Mouse (Mus musculus): ENCODE measurements around the gene Skap2. TPM values are rescaled to one million over a fixed set of nuclear protein-coding genes. Genes with fewer than 3 reads are reported as not detected.

Gene Skap2
- polyA plus RNA-seq, 1 experiment from 2014 or later: 19.3 TPM

DNA sequence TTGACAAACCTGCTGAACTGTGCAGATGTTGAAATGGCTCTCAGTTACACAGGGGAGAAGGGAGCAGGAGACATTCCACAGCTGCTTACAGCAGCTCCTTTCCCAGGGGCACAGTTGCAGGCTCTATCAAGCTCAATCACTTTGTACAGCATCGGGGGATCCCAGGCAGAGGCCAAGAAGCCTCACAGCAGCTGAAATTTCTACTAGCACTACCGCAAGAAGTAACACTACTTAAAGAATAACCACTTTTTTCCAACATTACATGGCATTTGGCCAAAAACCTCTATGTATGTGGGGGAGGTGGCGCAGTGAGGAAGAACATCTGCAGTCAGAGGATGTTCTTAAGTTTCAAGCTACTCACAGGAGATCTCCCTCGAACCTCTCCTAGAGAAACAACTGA is 106.7 kb downstream of the Skap2 start:
- H3K27me3 ChIP-seq (ENCODE audit: low read depth, poor library complexity, severe bottlenecking): no peaks in the 10 kb centered on the region
- 74% methylated on average over 4 of the region's 4 CpGs for WGBS
- no peak overlapping the region for H3K27ac ChIP-seq
- no peaks in the 10 kb centered on the region for H3K36me3 ChIP-seq
- H3K9me3 ChIP-seq (replicated peaks): no peaks in the 10 kb centered on the region
- H3K4me3 ChIP-seq: no peak overlapping the region
- no peak for DNase-seq (ENCODE audit: low spot score)
- H3K4me1 ChIP-seq: peaks cover 9% of the 10 kb centered on the region; the same call in 1 of the 2 replicates

DNA sequence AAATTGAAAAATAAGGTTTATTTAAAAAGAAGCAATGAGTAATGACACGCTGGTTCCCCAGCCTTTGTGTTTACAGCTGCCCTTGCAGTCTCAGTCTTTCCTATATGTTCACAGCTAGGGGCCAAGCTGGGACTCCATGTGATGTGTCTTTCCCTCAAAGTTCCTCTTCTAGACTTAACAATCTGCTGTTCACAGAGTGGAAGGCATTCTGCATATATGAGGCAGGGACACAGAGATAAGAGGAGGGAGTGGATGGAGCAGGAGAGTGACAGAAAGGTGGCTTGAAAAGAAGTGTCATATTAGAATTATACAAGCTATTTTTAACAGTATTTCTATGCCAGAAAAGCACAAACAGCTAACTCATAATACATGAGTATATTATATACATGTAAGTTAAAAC is 110.8 kb downstream of the Skap2 start:
- Histone ChIP-seq H3K4me3 (no peak overlapping the region), H3K9me3 (replicated peaks) (no peaks in the 10 kb centered on the region), H3K4me1 (peaks cover 9% of the 10 kb centered on the region; the same call in 1 of the 2 replicates), H3K27me3 (ENCODE audit: low read depth, poor library complexity, severe bottlenecking) (no peaks in the 10 kb centered on the region), H3K36me3 (no peaks in the 10 kb centered on the region), H3K27ac (no peak overlapping the region)
- DNase-seq (ENCODE audit: low spot score): no peak
- WGBS: 97% methylated on average over 1 of the region's 1 CpGs

- Histone ChIP-seq H3K27me3 (ENCODE audit: low read depth, poor library complexity, severe bottlenecking) (no peaks in the 10 kb centered on the region), H3K9me3 (replicated peaks) (no peaks in the 10 kb centered on the region), H3K27ac (no peak overlapping the region), H3K4me1 (no peaks in the 10 kb centered on the region), H3K4me3 (no peak overlapping the region), H3K36me3 (no peaks in the 10 kb centered on the region)
- DNase-seq (ENCODE audit: low spot score): no peak
- 82% methylated on average over 8 of the region's 8 CpGs for WGBS
Measured at GRCm38 (mm10) chr6:51898318-51898994, 113.9 kb downstream of the Skap2 start.

GRCm38 (mm10) chr6:51895753-51896152 is 116.6 kb downstream of the Skap2 start:
- DNase-seq (ENCODE audit: low spot score): no peak
- WGBS: 77% methylated on average over 3 of the region's 3 CpGs

DNA sequence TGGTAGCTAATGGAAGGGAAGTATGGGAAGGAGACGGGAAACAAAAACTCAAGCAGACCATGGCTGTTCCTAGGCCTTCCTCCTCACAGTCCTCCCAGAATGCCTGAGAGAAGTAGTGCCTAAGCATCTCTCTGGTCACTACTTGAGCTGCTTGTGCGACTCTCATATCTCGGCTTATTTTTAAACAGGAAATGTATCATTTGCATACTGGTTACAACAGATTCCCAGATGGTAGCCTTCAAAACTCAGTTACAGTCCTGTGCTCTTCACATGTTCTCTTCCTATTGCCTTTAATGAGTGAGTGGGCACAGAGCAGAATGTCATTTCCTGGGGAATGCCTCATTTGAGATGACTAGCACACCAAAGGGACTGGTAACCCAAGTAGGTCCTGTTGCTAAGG is 117.6 kb downstream of the Skap2 start:
- 91% methylated on average over 3 of the region's 3 CpGs for WGBS
- Histone ChIP-seq H3K4me3 (no peak overlapping the region), H3K27me3 (ENCODE audit: low read depth, poor library complexity, severe bottlenecking) (no peaks in the 10 kb centered on the region), H3K27ac (no peak overlapping the region), H3K4me1 (no peaks in the 10 kb centered on the region), H3K9me3 (replicated peaks) (no peaks in the 10 kb centered on the region), H3K36me3 (no peaks in the 10 kb centered on the region)
- DNase-seq (ENCODE audit: low spot score): no peak

More at GRCm38 (mm10) chr6:51895753-51896152, 116.6 kb downstream of the Skap2 start:
- Histone ChIP-seq H3K27ac (no peak overlapping the region), H3K9me3 (replicated peaks) (no peaks in the 10 kb centered on the region), H3K4me1 (no peaks in the 10 kb centered on the region), H3K27me3 (ENCODE audit: low read depth, poor library complexity, severe bottlenecking) (no peaks in the 10 kb centered on the region), H3K36me3 (no peaks in the 10 kb centered on the region), H3K4me3 (no peak overlapping the region)

DNA sequence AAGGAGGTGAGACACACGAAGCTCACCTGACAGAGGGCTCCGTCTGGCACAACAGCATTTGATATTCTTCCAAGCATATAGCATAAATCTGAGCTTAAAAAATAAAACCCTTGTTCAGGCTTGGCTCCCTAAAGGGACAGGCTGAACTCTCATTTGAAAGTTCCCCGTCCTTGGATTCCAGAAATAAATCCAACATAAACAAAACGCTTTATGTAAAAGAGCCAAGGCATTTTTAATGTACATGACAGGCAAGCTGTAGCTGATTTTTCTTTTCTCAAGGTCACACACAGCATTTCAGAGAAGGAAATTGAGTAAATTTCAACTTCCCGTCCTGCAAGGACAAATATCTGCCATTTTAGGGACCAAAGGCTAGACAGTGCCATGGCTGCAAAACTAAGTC is 122.0 kb downstream of the Skap2 start:
- DNase-seq (ENCODE audit: low spot score): no peak
- Histone ChIP-seq H3K4me3 (no peak overlapping the region), H3K27me3 (ENCODE audit: low read depth, poor library complexity, severe bottlenecking) (no peaks in the 10 kb centered on the region), H3K9me3 (replicated peaks) (no peaks in the 10 kb centered on the region), H3K4me1 (no peaks in the 10 kb centered on the region), H3K36me3 (no peaks in the 10 kb centered on the region), H3K27ac (no peak overlapping the region)
- 92% methylated on average over 5 of the region's 5 CpGs for WGBS

DNA sequence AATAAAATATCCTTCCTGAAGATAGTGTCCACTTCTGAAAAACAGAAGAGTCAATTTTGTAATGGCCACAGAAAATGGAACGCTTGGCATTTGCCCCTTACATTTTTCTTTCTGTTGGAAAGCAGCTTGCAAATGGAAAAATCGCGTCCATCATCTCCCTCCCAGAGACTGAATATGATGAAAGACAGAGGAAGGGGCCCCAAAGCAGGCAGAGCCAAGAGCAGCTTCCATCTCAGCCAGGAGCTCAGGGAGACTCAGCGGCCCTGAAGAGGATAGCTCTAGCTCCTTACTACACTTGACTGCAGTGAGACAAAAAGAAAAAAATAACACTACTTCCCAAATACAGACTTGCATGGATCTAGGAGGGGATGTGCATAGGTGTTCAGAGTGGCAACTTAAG is 122.5 kb downstream of the Skap2 start:
- DNase-seq (ENCODE audit: low spot score): no peak
- H3K4me1 ChIP-seq: no peaks in the 10 kb centered on the region
- no peaks in the 10 kb centered on the region for H3K27me3 ChIP-seq (ENCODE audit: low read depth, poor library complexity, severe bottlenecking)
- no peak overlapping the region for H3K4me3 ChIP-seq
- no peak overlapping the region for H3K27ac ChIP-seq
- H3K36me3 ChIP-seq: no peaks in the 10 kb centered on the region
- H3K9me3 ChIP-seq (replicated peaks): no peaks in the 10 kb centered on the region
- 90% methylated on average over 4 of the region's 4 CpGs for WGBS

DNA sequence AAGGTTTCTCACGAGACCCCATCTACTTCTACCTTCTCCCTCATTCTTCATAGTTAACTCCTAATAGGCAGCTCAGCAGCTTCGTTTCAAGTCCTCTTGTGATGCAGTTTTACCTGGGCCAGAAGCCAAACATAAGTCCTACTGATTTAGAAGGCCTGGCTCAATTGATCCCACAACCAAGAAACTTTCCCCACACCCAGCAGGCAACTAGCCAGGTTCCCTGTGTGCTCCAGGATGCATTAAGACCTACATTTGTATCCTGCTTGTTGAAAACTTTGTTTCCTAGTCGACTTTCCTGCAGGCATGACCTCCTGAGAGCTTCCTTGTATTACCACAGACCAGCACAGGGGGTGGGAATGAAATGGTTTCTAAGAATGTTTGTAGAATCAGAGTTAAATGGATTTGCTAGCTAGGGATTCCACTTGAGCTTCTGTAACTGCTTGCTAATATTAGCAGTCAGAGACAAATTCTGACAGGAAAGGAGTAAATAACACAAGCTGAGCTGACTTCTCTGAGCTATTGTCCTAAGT is 125.4 kb downstream of the Skap2 start:
- WGBS: 75% methylated on average over 3 of the region's 3 CpGs
- DNase-seq (ENCODE audit: low spot score): no peak
- no peaks in the 10 kb centered on the region for H3K9me3 ChIP-seq (replicated peaks)
- H3K4me1 ChIP-seq: peaks cover 4% of the 10 kb centered on the region
- H3K27ac ChIP-seq: no peak overlapping the region
- no peaks in the 10 kb centered on the region for H3K27me3 ChIP-seq (ENCODE audit: low read depth, poor library complexity, severe bottlenecking)
- no peak overlapping the region for H3K4me3 ChIP-seq
- no peaks in the 10 kb centered on the region for H3K36me3 ChIP-seq

GRCm38 (mm10) chr6:51882880-51883274 is 129.5 kb downstream of the Skap2 start:
- H3K27me3 ChIP-seq (ENCODE audit: low read depth, poor library complexity, severe bottlenecking): peaks cover 15% of the 10 kb centered on the region; the same call in 1 of the 2 replicates
- H3K4me1 ChIP-seq: peaks cover 26% of the 10 kb centered on the region
- WGBS: 89% methylated on average over 5 of the region's 5 CpGs
- no peak overlapping the region for H3K27ac ChIP-seq
- DNase-seq (ENCODE audit: low spot score): no peak
- H3K36me3 ChIP-seq: no peaks in the 10 kb centered on the region
- H3K9me3 ChIP-seq (replicated peaks): no peaks in the 10 kb centered on the region
- H3K4me3 ChIP-seq: no peak overlapping the region

DNA sequence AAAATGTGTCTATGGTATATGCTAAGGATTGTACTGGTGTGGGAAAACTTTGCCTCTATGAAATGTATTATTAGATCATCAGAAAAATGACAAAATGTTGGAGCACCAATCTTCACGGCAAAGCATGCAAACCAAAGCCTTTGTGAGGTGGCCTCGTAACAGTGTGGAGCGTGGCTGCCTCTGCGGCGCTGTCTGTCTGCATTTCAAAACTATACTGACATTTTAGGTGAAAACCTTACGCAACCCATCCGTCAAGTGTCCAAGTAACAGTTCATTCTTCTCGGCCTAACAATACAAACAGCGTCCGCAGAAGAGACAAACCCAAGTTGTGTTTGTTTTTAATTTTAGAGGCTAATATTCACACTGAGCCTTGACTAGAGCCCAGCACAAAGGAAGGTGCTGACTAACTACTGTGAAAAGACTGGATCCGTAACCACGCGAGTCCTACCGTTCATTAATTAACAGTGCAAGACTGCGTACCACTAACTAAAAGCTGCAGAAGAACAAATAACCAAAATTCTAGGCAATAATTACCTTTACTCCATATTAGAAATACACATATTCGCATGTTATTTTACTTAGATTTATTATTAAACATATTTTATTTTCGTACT is 130.0 kb downstream of the Skap2 start:
- Histone ChIP-seq H3K36me3 (no peaks in the 10 kb centered on the region), H3K4me3 (no peak overlapping the region), H3K27me3 (ENCODE audit: low read depth, poor library complexity, severe bottlenecking) (peaks cover 15% of the 10 kb centered on the region; the same call in 1 of the 2 replicates), H3K4me1 (peaks cover 26% of the 10 kb centered on the region), H3K9me3 (replicated peaks) (no peaks in the 10 kb centered on the region), H3K27ac (no peak overlapping the region)
- WGBS: 90% methylated on average over 17 of the region's 17 CpGs
- DNase-seq (ENCODE audit: low spot score): no peak

GRCm38 (mm10) chr6:51881181-51881968 is 131.0 kb downstream of the Skap2 start:
- peak overlapping the region; percentile 66 for H3K27ac ChIP-seq
- H3K4me3 ChIP-seq: no peak overlapping the region
- peaks cover 19% of the 10 kb centered on the region; the same call in 1 of the 2 replicates for H3K27me3 ChIP-seq (ENCODE audit: low read depth, poor library complexity, severe bottlenecking)
- peaks cover 33% of the 10 kb centered on the region for H3K4me1 ChIP-seq
- no peaks in the 10 kb centered on the region for H3K36me3 ChIP-seq
- DNase-seq (ENCODE audit: low spot score): no peak
- H3K9me3 ChIP-seq (replicated peaks): no peaks in the 10 kb centered on the region
- WGBS: 41% methylated on average over 13 of the region's 13 CpGs

DNA sequence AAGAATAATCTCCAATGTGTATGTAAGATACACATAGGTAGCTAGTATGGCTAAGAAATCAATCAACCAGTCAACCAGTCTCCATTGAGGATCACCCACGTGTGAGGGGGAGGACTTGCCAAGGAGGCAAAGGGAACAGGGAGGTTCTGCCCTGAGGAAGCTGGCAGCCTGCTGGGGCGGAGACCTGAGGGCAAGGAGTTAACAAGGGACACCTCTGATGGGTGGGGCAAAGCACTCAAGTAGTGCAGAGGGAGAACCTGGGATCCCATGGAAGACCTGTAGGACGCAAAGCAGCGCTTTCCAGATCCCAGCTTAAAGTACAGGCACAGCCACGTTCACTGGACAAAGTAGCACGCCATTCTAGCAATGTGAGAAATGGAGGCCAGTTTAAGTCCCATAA is 131.6 kb downstream of the Skap2 start:
- no peak for DNase-seq (ENCODE audit: low spot score)
- 52% methylated on average over 6 of the region's 6 CpGs for WGBS
- Histone ChIP-seq H3K27ac (peak overlapping the region; percentile 66), H3K27me3 (ENCODE audit: low read depth, poor library complexity, severe bottlenecking) (peaks cover 19% of the 10 kb centered on the region; the same call in 1 of the 2 replicates), H3K9me3 (replicated peaks) (no peaks in the 10 kb centered on the region), H3K4me1 (peaks cover 38% of the 10 kb centered on the region), H3K4me3 (no peak overlapping the region), H3K36me3 (no peaks in the 10 kb centered on the region)

DNA sequence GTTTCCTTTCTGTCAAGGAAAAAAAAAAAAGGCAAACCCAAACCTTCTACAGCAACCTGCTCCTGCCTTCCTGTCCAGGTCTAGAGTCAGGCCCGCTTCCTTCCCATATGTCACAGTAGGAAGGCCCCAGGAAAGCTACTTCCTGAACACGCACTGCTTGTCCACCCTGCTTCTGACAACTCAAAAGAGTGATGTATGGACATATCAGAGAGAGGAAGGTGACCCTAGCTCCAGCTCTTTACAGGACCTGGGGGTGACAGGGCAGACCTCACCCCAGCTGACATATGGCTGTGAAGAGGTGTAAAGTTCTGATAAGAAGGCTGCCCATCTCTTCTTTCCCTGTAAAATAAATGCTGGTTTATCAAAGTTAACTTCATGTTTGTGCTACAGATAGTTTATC is 133.8 kb downstream of the Skap2 start:
- DNase-seq (ENCODE audit: low spot score): no peak
- Histone ChIP-seq H3K27ac (no peak overlapping the region), H3K4me3 (no peak overlapping the region), H3K4me1 (peaks cover 47% of the 10 kb centered on the region), H3K36me3 (no peaks in the 10 kb centered on the region), H3K27me3 (ENCODE audit: low read depth, poor library complexity, severe bottlenecking) (peaks cover 19% of the 10 kb centered on the region; the same call in 1 of the 2 replicates), H3K9me3 (replicated peaks) (no peaks in the 10 kb centered on the region)
- WGBS: 74% methylated on average over 2 of the region's 2 CpGs

Data from limb, embryonic 10.5 days (tissue).